ENCODE assay signal across 17 mouse cellular contexts in genomic region chr13:29826041-29826440, GRCm38 (mm10). TPM values are rescaled to one million over a fixed set of nuclear protein-coding genes. Genes with fewer than 3 reads are reported as not detected.
A peak's percentile ranks its signal among the peaks of the same experiment; 100 is the strongest.
DNase-seq lines count a peak whose midpoint lies in the region; ATAC-seq and TF ChIP-seq lines count a peak whose summit lies in the region.
"Had no signal": no experiment of that assay in that cellular context is flagged by ENCODE, and none has a peak within 500 bp of the region (broad histone marks: within the 10 kb centered on the region; RNA-seq: fewer than 3 reads in every experiment).

No protein-coding gene starts in this region.

- no peak overlapping the region for H3K4me3 ChIP-seq in forebrain, postnatal 0 days (ENCODE audit: low read depth, low read length)
- H3K4me3 ChIP-seq in stomach, embryonic 15.5 days (replicated peaks): no peak overlapping the region
- H3K4me3 ChIP-seq: embryonic facial prominence, embryonic 15.5 days; liver, embryonic 12.5 days; lung, embryonic 15.5 days; megakaryocyte, embryonic 14.5 days had no signal

- H3K27me3 ChIP-seq in forebrain, postnatal 0 days (ENCODE audit: insufficient read depth, low read length): no peaks in the 10 kb centered on the region
- no peaks in the 10 kb centered on the region for H3K27me3 ChIP-seq in stomach, embryonic 15.5 days (replicated peaks)
- H3K27me3 ChIP-seq: embryonic facial prominence, embryonic 15.5 days; liver, embryonic 12.5 days; lung, embryonic 15.5 days; megakaryocyte, embryonic 14.5 days had no signal

- H3K4me1 ChIP-seq in forebrain, postnatal 0 days (ENCODE audit: insufficient read depth): peaks cover 4% of the 10 kb centered on the region; the same call in 1 of the 2 replicates
- 0 out of 2 replicates have a peak, but pooled peaks cover 2% of the 10 kb centered on the region for H3K4me1 ChIP-seq in stomach, embryonic 15.5 days
- H3K4me1 ChIP-seq: embryonic facial prominence, embryonic 15.5 days had no signal

- peak; percentile 28 for DNase-seq in embryo, embryonic 10.5 days (ENCODE audit: low spot score)
- DNase-seq in embryo, embryonic 11 days: no peak
- peak; percentile 58 for DNase-seq in retina, postnatal 1 day
- no peak for DNase-seq in retina, embryonic 14.5 days (ENCODE audit: low spot score)
- no peak for DNase-seq in forebrain, postnatal 0 days
- no peak for DNase-seq in kidney, adult 18-20 months
- DNase-seq: cerebellum, adult 18-20 months; gastrocnemius, postnatal 25 days; kidney, postnatal 10 days had no signal

- H3K4me2 ChIP-seq in forebrain, postnatal 0 days (ENCODE audit: low read depth): no peak overlapping the region
- no peak overlapping the region for H3K4me2 ChIP-seq in stomach, embryonic 15.5 days
- H3K4me2 ChIP-seq: embryonic facial prominence, embryonic 15.5 days; liver, embryonic 12.5 days; lung, embryonic 15.5 days had no signal

- no peak for ATAC-seq in forebrain, postnatal 0 days
- ATAC-seq in stomach, embryonic 15.5 days (ENCODE audit: insufficient read depth, low FRiP score, low read depth): no peak
- no peak for ATAC-seq in cerebellum, adult (ENCODE audit: insufficient number of reproducible peaks, low FRiP score, low TSS enrichment)
- ATAC-seq: CD4-positive, CD25-positive, alpha-beta regulatory T cell, adult 4 months; inflammation-experienced regulatory T-cells, adult 6 months had no signal

- no peaks in the 10 kb centered on the region for H3K36me3 ChIP-seq in forebrain, postnatal 0 days (ENCODE audit: insufficient read depth)
- no peaks in the 10 kb centered on the region for H3K36me3 ChIP-seq in stomach, embryonic 15.5 days
- H3K36me3 ChIP-seq: embryonic facial prominence, embryonic 15.5 days; liver, embryonic 12.5 days; lung, embryonic 15.5 days had no signal

- no peak for TF ChIP-seq CTCF in forebrain, postnatal 0 days (IDR thresholded peaks at IDR 0.05; ENCODE audit: low read depth)

- peak overlapping the region; percentile 51; the same call in 1 of the 2 replicates for H3K27ac ChIP-seq in forebrain, postnatal 0 days (ENCODE audit: low read depth, low read length)
- 0 out of 2 replicates have a peak overlapping the region, but pooled peaks have one; percentile 12 for H3K27ac ChIP-seq in stomach, embryonic 15.5 days
- H3K27ac ChIP-seq: embryonic facial prominence, embryonic 15.5 days; liver, embryonic 12.5 days; lung, embryonic 15.5 days had no signal

- no peaks in the 10 kb centered on the region for H3K9me3 ChIP-seq in forebrain, postnatal 0 days (ENCODE audit: low read length)
- no peaks in the 10 kb centered on the region for H3K9me3 ChIP-seq in stomach, embryonic 15.5 days
- H3K9me3 ChIP-seq: embryonic facial prominence, embryonic 15.5 days; liver, embryonic 12.5 days; lung, embryonic 15.5 days; megakaryocyte, embryonic 14.5 days had no signal

- no peak overlapping the region for H3K9ac ChIP-seq in forebrain, postnatal 0 days
- H3K9ac ChIP-seq in stomach, embryonic 15.5 days: no peak overlapping the region
- H3K9ac ChIP-seq: embryonic facial prominence, embryonic 15.5 days; liver, embryonic 12.5 days; lung, embryonic 15.5 days had no signal

RNA-seq across cellular contexts. Expression of gene Cdkal1, which starts 29.4 kb away (rescaled TPM):
- 16.7 and 17.9 TPM in 2 replicates for total RNA-seq in forebrain, postnatal 0 days (2014; rRNA removed)
- 16.8 and 18.3 TPM in 2 replicates for polyA plus RNA-seq in forebrain, postnatal 0 days (2015; fragmentation: Nextera tagmentation; extraction: Ambion mirVana)
- polyA plus RNA-seq in stomach, embryonic 15.5 days (2015; fragmentation: Nextera tagmentation; extraction: Ambion mirVana): 29.9 and 32.5 TPM in 2 replicates

Comparison
In these comparisons a context has a peak if more than half of its experiments do, and no peak if none do; other contexts are left out.
1. DNase-seq: peak in embryo, embryonic 10.5 days (single experiment) and retina, postnatal 1 day (single experiment); none in embryo, embryonic 11 days (single experiment), retina, embryonic 14.5 days (single experiment), forebrain, postnatal 0 days (single experiment) and kidney, adult 18-20 months (single experiment).